Mouse (Mus musculus): ENCODE measurements around the gene Ndufab1.
A peak's percentile ranks its signal among the peaks of the same experiment; 100 is the strongest.

The Ndufab1 gene

GRCm38 (mm10) chr7:122067517-122068381 is 33.9 kb downstream of the Ndufab1 start:
- no peak for DNase-seq

GRCm38 (mm10) chr7:122066945-122067516 is 34.7 kb downstream of the Ndufab1 start, which contains the start of the genes Ubfd1 and Ears2:
Ubfd1 (plus strand) TSS chr7:122067175.
Ears2 (minus strand) TSS chr7:122067263.
- DNase-seq = peak; percentile 91

- DNase-seq = no peak
These were observed 35.4 kb downstream of the Ndufab1 start for GRCm38 (mm10) chr7:122066102-122066944.

GRCm38 (mm10) chr7:122065656-122066055 is 36.0 kb downstream of the Ndufab1 start:
- no peak for DNase-seq

- DNase-seq = no peak
These were observed 45.1 kb downstream of the Ndufab1 start for GRCm38 (mm10) chr7:122056633-122057032.

- no peak for DNase-seq
These were observed 50.9 kb downstream of the Ndufab1 start for GRCm38 (mm10) chr7:122050834-122051233.

- DNase-seq = no peak
These were observed 53.5 kb downstream of the Ndufab1 start for GRCm38 (mm10) chr7:122048191-122048590.

GRCm38 (mm10) chr7:122046813-122047212 is 54.9 kb downstream of the Ndufab1 start:
- DNase-seq = no peak

- DNase-seq = no peak
These were observed 56.0 kb downstream of the Ndufab1 start for GRCm38 (mm10) chr7:122045711-122046110.

- no peak for DNase-seq
These were observed 56.5 kb downstream of the Ndufab1 start for GRCm38 (mm10) chr7:122045181-122045634.

GRCm38 (mm10) chr7:122044106-122044505 is 57.6 kb downstream of the Ndufab1 start:
- no peak for DNase-seq
